In the genomic region with DNA sequence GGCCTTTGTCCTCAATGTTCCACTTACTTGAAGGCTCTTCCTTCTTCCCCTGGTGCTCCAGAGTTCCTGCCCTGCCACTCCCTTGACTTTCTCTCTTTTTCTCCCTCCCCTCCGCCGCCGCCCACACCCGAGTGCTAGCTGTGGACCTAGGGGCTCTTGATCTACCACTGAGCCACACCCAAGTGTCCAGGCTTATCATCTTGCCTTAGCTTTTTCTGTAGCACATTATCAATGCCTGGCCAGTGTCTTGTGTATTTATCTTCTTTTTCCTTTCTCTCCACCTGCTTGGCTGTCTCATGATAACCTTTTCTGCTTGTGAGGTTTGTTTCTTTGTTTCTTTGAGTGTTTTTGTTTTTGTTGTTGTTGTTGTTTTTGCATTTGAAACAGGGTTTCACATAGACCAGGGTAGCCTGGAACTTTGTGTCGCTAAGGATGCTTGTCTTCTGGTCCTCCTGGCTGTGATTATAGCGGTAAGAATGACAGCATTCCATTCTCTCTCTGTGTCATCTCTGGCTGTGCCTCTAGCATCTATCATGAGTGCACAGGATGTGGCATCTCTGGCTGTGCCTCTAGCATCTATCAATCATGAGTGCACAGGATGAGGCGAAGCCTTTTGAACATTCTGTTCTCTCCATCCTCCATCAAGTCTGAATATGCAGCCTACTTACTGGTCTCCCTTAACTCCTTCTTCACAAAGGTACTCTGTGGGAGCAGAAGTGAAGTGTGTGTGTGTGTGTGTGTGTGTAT, we compare ENCODE assay signal across 10 mouse cellular contexts. TPM values are rescaled to one million over a fixed set of nuclear protein-coding genes. Genes with fewer than 3 reads are reported as not detected.
DNase-seq lines count a peak whose midpoint lies in the region; ATAC-seq and TF ChIP-seq lines count a peak whose summit lies in the region.
"Had no signal": no experiment of that assay in that cellular context is flagged by ENCODE, and none has a peak within 500 bp of the region (broad histone marks: within the 10 kb centered on the region; RNA-seq: fewer than 3 reads in every experiment).

TSS of gene Acp5 (minus strand) at position 68 of the 747 bp plus-strand sequence.

- peak; percentile 84 for ATAC-seq in activated CD4-positive, CD25-positive, alpha-beta regulatory T cell, adult 4 months
- ATAC-seq in neutrophil, adult 5-6 weeks (ENCODE audit: extremely low read depth, insufficient number of reproducible peaks, low FRiP score, poor library complexity, severe bottlenecking) = peak; percentile 30; the same call in 1 of the 2 replicates

- no peak within 1 kb of the TSS for H3K4me3 ChIP-seq in kidney, adult 2 months (ENCODE audit: insufficient read depth, low read depth, low read length)

- no peak for DNase-seq in kidney, adult 2 months
- no peak for DNase-seq in kidney, adult 9 months
- DNase-seq in induced T-regulatory cell, adult 2 months (ENCODE audit: low read depth) = peak; percentile 80
- no peak for DNase-seq in cerebellum, postnatal 14 days
- DNase-seq in adipocyte (ENCODE audit: low spot score) = no peak
- DNase-seq in cerebellum, adult 9-10 months = no peak
- DNase-seq: kidney, postnatal 36 days; retina, postnatal 1 day had no signal

- H3K27ac ChIP-seq in kidney, adult 2 months (ENCODE audit: insufficient read depth, low read depth, low read length) = no peak within 1 kb of the TSS

- peaks cover 6% of the 10 kb centered on the region; the same call in 1 of the 2 replicates for H3K4me1 ChIP-seq in kidney, adult 2 months (ENCODE audit: control insufficient read depth, insufficient read depth, low read length)

- no peaks in the 10 kb centered on the region for H3K27me3 ChIP-seq in kidney, adult 2 months (replicated peaks; ENCODE audit: control insufficient read depth, insufficient read depth, low read length)

- H3K36me3 ChIP-seq in kidney, adult 2 months (ENCODE audit: control insufficient read depth, insufficient read depth, low read length) = no peaks in the 10 kb centered on the region

- TF ChIP-seq CTCF in kidney, adult 2 months (conservative IDR thresholded peaks at IDR 0.05; ENCODE audit: insufficient read depth, insufficient read length, low read depth, low read length) = no peak

- WGBS in kidney, adult 2 months = 83% methylated on average over 7 of the region's 7 CpGs

- no peak for TF ChIP-seq POLR2A in kidney, adult 2 months (IDR thresholded peaks at IDR 0.05; ENCODE audit: low read depth, low read length)

RNA-seq across cellular contexts. Expression of gene Acp5, which starts in this region (rescaled TPM):
- 166 and 178 TPM in 2 replicates for polyA plus RNA-seq in kidney, adult 2 months (2012; rRNA removed)
- polyA plus RNA-seq in activated CD4-positive, CD25-positive, alpha-beta regulatory T cell, adult 4 months (2017; shearing (Covaris generic)) = 100 to 1,000 TPM; 208 to 219 TPM
- 70.6 and 71.3 TPM in 2 replicates for total RNA-seq in neutrophil, adult 5-6 weeks (2017)
